Mouse (Mus musculus) stomach, embryonic 16.5 days (tissue): ENCODE measurements around the gene Gpr146. TPM values are rescaled to one million over a fixed set of nuclear protein-coding genes. Genes with fewer than 3 reads are reported as not detected.

Experiments used
- ATAC-seq: fragments of 200-750 bp; cut with Nextera tagmentation; 2 replicates; pipeline ENCODE4 v1.8.0; 2017; ENCODE audit warnings: moderate number of reproducible peaks, moderate TSS enrichment; ENCODE audit not compliant: insufficient read depth, low FRiP score
- H3K27ac ChIP-seq: fragments of 300-500 bp; sonication (generic); 2 replicates; pipeline ENCODE4 v1.5.1; 2014; ENCODE audit warnings: low read length
- H3K27me3 ChIP-seq: fragments of 300-500 bp; sonication (generic); 2 replicates; pipeline ENCODE4 v1.6.1; 2014; ENCODE audit warnings: low read length, control low read depth, mixed read lengths; ENCODE audit not compliant: control insufficient read depth, insufficient read depth
- H3K36me3 ChIP-seq: fragments of 300-500 bp; sonication (generic); 2 replicates; pipeline ENCODE4 v1.6.1; 2014; ENCODE audit warnings: low read length; ENCODE audit not compliant: control insufficient read depth, insufficient read depth
- H3K4me1 ChIP-seq: fragments of 300-500 bp; sonication (generic); 2 replicates; pipeline ENCODE4 v1.6.1; 2014; ENCODE audit warnings: low read length, control low read depth, mixed read lengths; ENCODE audit not compliant: control insufficient read depth, insufficient read depth
- H3K4me2 ChIP-seq: fragments of 300-500 bp; sonication (generic); 2 replicates; pipeline ENCODE4 v1.6.1; 2014; ENCODE audit warnings: low read depth, low read length, mixed read lengths
- H3K4me3 ChIP-seq: fragments of 300-500 bp; sonication (generic); replicated peaks from 2 replicates; pipeline ENCODE4 v1.5.1; 2014; ENCODE audit warnings: mild to moderate bottlenecking, low read length
- H3K9ac ChIP-seq: fragments of 300-500 bp; sonication (generic); 2 replicates; pipeline ENCODE4 v1.6.1; 2014; ENCODE audit warnings: low read length
- H3K9me3 ChIP-seq: fragments of 300-500 bp; sonication (generic); replicated peaks from 2 replicates; pipeline ENCODE4 v1.6.1; 2016; ENCODE audit warnings: low read length, control low read depth; ENCODE audit not compliant: control insufficient read depth
- WGBS: fragments of 180-500 bp; shearing (Covaris S2); extraction: QIAGEN DNeasy Blood & Tissue Kit; methylation state at CpG from one replicate; pipeline ENCODE4 v1.1.7; 2014; 5-methylcytosine and 5-hydroxymethylcytosine counted together
- polyA plus RNA-seq: library from polyadenylated mRNA; unstranded; fragments of >200 nt; fragmentation: Nextera tagmentation; extraction: Ambion mirVana; gene quantifications from 2 replicates; pipeline ENCODE4 v1.2.1, GENCODE M21; 2015

The Gpr146 gene
- polyA plus RNA-seq, 1 experiment from 2014 or later = 4.2 TPM

DNA sequence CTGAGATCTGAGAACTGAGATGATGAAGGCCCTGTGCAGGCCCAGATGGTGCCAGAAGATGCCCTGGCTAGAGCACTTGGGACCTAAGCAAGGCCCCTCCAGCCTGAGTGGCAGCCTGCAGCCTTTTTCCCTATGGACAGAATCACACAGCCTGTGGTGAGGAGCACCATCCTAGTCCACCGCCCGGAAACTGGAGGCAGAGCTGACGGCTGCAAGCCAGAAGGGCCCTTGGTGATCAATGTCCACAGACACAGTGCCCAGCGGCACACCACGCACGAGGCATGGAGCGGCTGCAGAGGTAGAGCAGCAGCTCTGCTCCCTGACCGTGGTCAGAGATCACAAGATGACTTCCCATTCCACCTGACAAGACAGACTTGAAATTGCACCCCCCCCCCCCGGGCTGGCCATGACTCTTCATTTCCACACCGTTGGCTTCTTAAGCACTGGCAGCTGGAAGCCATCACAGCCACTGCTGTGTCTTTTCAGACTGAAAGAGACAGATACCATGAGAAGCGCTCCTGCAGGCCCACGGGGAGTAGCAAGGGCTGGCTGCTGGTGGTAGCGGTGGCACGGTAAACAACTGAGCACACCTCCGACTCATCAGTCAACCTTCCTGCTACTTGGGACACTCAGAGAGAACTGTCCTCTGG lies 34.3 kb downstream of the Gpr146 start:
- no peak for ATAC-seq
- H3K9ac ChIP-seq = no peak overlapping the region
- no peaks in the 10 kb centered on the region for H3K36me3 ChIP-seq
- 63% methylated on average over 15 of the region's 15 CpGs for WGBS
- H3K4me2 ChIP-seq = no peak overlapping the region
- peaks cover 7% of the 10 kb centered on the region for H3K4me1 ChIP-seq
- H3K27ac ChIP-seq = no peak overlapping the region
- H3K4me3 ChIP-seq = no peak overlapping the region
- no peaks in the 10 kb centered on the region for H3K9me3 ChIP-seq
- no peaks in the 10 kb centered on the region for H3K27me3 ChIP-seq

DNA sequence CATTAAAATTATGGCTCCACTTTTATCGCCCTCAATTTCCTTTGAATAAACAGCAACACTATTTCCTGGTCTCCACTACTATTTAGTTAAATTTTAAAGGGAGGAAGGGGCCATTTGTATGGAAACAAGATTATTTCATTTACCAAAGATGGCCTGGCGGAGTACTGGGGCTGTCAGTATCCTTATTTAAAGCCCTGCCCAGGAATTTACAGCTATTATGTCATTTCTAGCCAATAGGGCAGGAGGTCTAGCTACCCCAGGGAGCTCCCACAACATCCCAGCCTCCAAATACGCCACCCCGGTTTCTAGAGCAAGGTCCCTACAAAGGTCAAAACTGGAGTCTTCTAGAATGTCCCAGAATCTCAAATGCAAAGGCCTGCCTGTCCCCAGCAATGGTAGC lies 36.0 kb downstream of the Gpr146 start:
- Histone ChIP-seq H3K4me3 (no peak overlapping the region), H3K27ac (no peak overlapping the region), H3K4me2 (no peak overlapping the region), H3K9ac (no peak overlapping the region), H3K36me3 (no peaks in the 10 kb centered on the region), H3K27me3 (no peaks in the 10 kb centered on the region), H3K9me3 (peaks cover 6% of the 10 kb centered on the region; the same call in 1 of the 2 replicates), H3K4me1 (peaks cover 7% of the 10 kb centered on the region)
- WGBS = 74% methylated on average over 4 of the region's 4 CpGs
- ATAC-seq = no peak

DNA sequence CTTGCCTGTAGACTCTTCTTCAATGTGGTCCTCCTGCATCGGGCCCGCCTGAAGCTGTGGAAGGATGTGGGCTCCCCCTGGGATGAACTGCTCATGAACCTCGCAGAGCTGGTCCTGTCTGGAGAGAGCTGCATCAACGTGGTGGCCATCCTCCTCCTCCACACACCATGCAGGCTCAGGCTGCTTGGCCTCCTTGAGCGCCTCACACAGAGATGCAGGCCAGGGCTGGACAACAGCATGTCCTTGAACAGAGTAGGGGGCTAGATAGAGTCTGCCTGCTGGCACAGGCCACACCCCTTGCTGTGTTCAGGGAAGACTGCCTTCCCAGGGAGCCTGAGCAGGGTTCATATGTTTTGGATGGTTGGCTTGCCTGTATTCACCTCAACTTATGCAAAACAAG lies 37.5 kb downstream of the Gpr146 start:
- peaks cover 6% of the 10 kb centered on the region; the same call in 1 of the 2 replicates for H3K9me3 ChIP-seq
- H3K27me3 ChIP-seq = no peaks in the 10 kb centered on the region
- no peak overlapping the region for H3K9ac ChIP-seq
- peaks cover 2% of the 10 kb centered on the region; the same call in 1 of the 2 replicates for H3K4me1 ChIP-seq
- WGBS = 87% methylated on average over 5 of the region's 5 CpGs
- no peaks in the 10 kb centered on the region for H3K36me3 ChIP-seq
- ATAC-seq = no peak
- H3K4me2 ChIP-seq = no peak overlapping the region
- H3K4me3 ChIP-seq = no peak overlapping the region
- H3K27ac ChIP-seq = no peak overlapping the region

DNA sequence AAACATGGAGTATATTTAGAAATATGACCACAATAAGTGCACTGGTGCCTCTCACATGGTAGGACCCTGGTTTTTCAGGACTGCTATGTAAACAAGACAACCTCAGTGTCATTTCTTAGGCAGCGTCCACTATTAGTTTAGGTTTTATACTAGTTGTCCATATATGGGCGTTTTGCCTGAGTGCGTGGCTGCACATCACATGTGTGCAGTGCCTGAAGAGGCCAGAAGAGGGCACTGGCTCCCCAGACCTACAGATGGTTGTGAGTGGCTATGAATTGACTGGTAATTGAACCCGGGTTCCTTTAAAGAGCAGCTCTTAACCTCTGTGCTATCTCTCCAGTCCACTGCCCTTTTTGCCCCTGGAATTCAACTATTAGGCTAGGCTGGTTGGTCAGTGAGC lies 39.4 kb downstream of the Gpr146 start:
- 85% methylated on average over 4 of the region's 4 CpGs for WGBS
- no peak overlapping the region for H3K4me2 ChIP-seq
- H3K4me1 ChIP-seq = peaks cover 2% of the 10 kb centered on the region; the same call in 1 of the 2 replicates
- H3K9ac ChIP-seq = no peak overlapping the region
- no peak overlapping the region for H3K4me3 ChIP-seq
- H3K27me3 ChIP-seq = no peaks in the 10 kb centered on the region
- no peak overlapping the region for H3K27ac ChIP-seq
- no peaks in the 10 kb centered on the region for H3K36me3 ChIP-seq
- peaks cover 6% of the 10 kb centered on the region; the same call in 1 of the 2 replicates for H3K9me3 ChIP-seq
- ATAC-seq = no peak

DNA sequence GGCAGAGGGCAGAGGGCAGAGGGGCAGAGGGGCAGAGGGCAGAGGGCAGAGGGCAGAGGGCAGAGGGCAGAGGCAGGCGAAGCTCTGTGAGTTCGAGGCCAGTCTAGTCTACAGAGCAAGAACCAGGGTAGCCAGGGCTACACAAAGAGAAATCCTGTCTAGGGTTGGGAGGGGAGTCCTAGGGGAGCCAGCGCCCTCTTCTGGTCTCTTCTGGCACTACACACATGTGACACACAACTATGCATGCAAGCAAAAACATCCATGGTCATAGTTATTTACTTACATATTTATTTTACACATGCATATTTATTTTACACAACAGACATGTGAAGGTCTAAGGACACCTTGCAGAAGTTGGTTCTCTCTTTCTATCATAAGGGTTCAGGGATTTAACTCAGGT lies 40.0 kb downstream of the Gpr146 start:
- H3K9me3 ChIP-seq = peaks cover 6% of the 10 kb centered on the region; the same call in 1 of the 2 replicates
- H3K27me3 ChIP-seq = no peaks in the 10 kb centered on the region
- H3K4me2 ChIP-seq = no peak overlapping the region
- H3K4me1 ChIP-seq = peaks cover 3% of the 10 kb centered on the region; the same call in 1 of the 2 replicates
- WGBS = 84% methylated on average over 3 of the region's 3 CpGs
- no peak overlapping the region for H3K27ac ChIP-seq
- H3K36me3 ChIP-seq = no peaks in the 10 kb centered on the region
- no peak overlapping the region for H3K9ac ChIP-seq
- ATAC-seq = no peak
- no peak overlapping the region for H3K4me3 ChIP-seq

DNA sequence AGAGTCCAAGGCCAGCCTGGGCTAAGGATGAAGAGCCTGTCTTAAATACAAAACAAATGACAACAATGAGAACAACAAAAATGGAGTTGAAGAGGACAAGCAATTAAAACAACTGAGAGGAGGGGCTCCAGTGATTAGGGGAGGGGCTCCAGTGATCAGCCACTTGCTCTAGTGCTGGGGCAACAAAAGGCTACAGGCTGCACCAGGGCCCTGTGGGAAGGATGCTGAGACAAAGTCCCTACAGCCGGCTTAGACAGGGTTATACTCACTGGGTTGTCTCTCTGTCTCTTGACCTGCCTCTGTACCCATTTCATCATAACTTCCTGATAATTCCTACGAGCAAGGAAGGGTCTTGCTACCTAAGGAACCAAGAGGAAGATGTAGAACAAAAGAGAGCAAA lies 40.6 kb downstream of the Gpr146 start:
- Histone ChIP-seq H3K36me3 (no peaks in the 10 kb centered on the region), H3K4me3 (no peak overlapping the region), H3K27me3 (no peaks in the 10 kb centered on the region), H3K4me1 (peaks cover 9% of the 10 kb centered on the region; the same call in 1 of the 2 replicates), H3K4me2 (no peak overlapping the region), H3K27ac (no peak overlapping the region), H3K9ac (no peak overlapping the region), H3K9me3 (peaks cover 6% of the 10 kb centered on the region; the same call in 1 of the 2 replicates)
- no peak for ATAC-seq
- 64% methylated on average over 2 of the region's 2 CpGs for WGBS

DNA sequence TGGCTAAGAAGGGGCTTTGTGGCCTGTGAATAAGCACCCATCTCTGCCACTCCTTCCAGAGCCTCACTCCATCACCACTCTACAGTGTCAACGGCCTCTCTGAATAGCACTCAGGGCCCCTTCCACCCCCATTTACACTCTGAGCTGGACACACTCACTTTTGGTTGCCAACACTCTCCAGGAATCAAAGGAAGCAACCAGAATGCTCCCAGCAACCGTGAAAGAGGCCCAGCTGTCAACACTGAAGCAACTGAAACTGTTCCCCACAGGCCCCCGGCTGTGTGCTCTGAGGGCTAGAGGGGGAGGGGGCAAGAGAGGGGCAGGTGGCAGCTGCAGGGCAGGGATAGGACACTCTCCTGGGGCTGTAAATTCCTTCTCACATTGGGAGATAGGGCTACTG lies 41.1 kb downstream of the Gpr146 start:
- Histone ChIP-seq H3K9ac (peak overlapping the region; percentile 43), H3K4me3 (no peak overlapping the region), H3K9me3 (peaks cover 6% of the 10 kb centered on the region; the same call in 1 of the 2 replicates), H3K4me2 (no peak overlapping the region), H3K27me3 (no peaks in the 10 kb centered on the region), H3K27ac (no peak overlapping the region), H3K4me1 (peaks cover 14% of the 10 kb centered on the region), H3K36me3 (no peaks in the 10 kb centered on the region)
- 23% methylated on average over 3 of the region's 3 CpGs for WGBS
- ATAC-seq = no peak

DNA sequence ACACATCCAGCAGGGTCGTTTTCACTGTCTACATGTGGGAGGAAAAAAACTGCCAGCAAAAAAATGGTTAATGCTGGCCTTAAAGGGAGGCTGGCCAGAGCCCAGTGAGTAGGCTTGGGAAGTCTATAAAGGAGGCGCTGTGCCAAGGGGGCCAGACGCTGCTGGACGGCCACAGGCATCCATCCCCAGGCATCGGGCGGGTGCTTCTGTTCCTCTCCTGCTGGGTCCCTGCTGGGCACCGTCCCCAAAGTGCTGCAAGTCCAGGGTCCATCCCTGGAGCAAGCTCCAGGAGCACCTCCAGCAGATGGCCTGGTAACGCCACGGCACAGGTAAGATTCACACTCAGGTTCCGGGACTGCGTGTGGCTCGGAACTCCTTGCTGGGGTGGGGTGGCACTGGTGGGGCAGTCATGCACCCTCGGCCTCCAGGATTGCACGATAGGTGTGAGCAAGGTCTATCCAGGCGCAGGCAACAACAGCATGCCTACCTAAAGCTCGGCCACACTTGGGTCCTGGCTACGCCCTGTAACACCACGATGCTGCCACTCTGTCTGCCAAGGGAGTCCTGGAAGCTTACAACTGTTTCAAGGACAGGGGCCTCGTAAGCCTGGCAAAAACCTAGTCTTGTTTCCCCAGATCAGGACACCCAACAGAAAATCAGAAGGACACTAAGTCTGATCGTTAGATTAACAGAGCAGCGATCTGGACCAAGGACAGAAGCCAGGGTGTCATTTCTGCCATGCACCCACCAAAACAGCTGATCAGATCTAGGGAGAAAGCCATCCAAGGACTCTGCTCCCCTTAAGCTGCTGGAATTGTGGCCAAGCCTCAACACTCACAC lies 45.7 kb downstream of the Gpr146 start, which contains the start of gene Gper1:
Gene Gper1 (plus strand): TSS at position 126 of the 840 bp plus-strand sequence.
- Histone ChIP-seq H3K36me3 (no peaks in the 10 kb centered on the region), H3K4me3 (peak within 1 kb of the TSS; percentile 31), H3K4me1 (peaks cover 20% of the 10 kb centered on the region), H3K4me2 (peak within 1 kb of the TSS; percentile 46), H3K27ac (no peak within 1 kb of the TSS), H3K9ac (peak within 1 kb of the TSS; percentile 60), H3K9me3 (no peaks in the 10 kb centered on the region), H3K27me3 (no peaks in the 10 kb centered on the region)
- peak; percentile 80 for ATAC-seq
- WGBS = 45% methylated on average over 21 of the region's 21 CpGs

DNA sequence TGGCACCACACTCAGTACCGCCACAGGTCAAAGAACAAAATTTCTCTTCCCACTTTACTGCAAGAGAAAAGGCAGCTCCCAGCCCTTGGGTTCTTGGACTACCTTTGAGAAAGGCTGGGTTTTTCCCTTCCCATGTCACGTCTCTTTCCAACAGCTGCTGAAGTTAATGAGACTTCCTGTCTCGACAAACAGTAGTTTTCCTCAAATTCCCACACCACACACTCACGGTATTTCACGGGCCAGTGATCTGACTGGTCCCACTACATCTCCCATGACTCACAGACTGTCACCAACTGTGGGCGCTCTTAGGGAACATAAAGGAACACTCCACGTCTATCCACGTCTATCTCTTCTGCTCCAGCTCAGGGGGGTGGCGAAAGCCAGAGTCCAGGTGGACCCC lies 47.7 kb downstream of the Gpr146 start:
- peaks cover 25% of the 10 kb centered on the region for H3K4me1 ChIP-seq

More for the DNA sequence above, 47.7 kb downstream of the Gpr146 start:
- no peak overlapping the region for H3K27ac ChIP-seq
- no peaks in the 10 kb centered on the region for H3K36me3 ChIP-seq
- H3K4me3 ChIP-seq = no peak overlapping the region
- H3K9me3 ChIP-seq = no peaks in the 10 kb centered on the region
- no peak for ATAC-seq
- H3K9ac ChIP-seq = no peak overlapping the region
- no peak overlapping the region for H3K4me2 ChIP-seq
- no peaks in the 10 kb centered on the region for H3K27me3 ChIP-seq
- WGBS = 70% methylated on average over 9 of the region's 9 CpGs
